Mouse (Mus musculus) large intestine, adult 2 months (tissue): Measurements from ENCODE around the gene Rilp. TPM values are rescaled to one million over a fixed set of nuclear protein-coding genes. Genes with fewer than 3 reads are reported as not detected.
"Not testable (repeated sequence)": the region's sequence is repeated elsewhere in the genome, so short reads cannot be mapped to it uniquely, and the experiment has no call there.

Experiments used
- DNase-seq: peaks from one replicate; pipeline ENCODE4 v3.0.0-alpha.2; 2012; ENCODE audit warnings: low read depth, low spot score
- WGBS: fragments of 180-500 bp; shearing (Covaris S2); methylation state at CpG from one replicate; pipeline ENCODE4 v1.1.7; 2018; 5-methylcytosine and 5-hydroxymethylcytosine counted together
- polyA plus RNA-seq: library from polyadenylated mRNA; depleted of rRNA; stranded (reverse); fragments of >200 nt; gene quantifications from 2 replicates; pipeline ENCODE4 v1.2.3, GENCODE M21; 2012; rRNA removed

Gene Rilp
- polyA plus RNA-seq, 1 experiment = 8.9 TPM

GRCm38 (mm10) chr11:75550200-75550946 is 40.5 kb downstream of the Rilp start:
- no peak for DNase-seq
- WGBS = 55% methylated on average over 12 of the region's 12 CpGs

- no peak for DNase-seq
- WGBS = 82% methylated on average over 5 of the region's 5 CpGs
These were observed 41.4 kb downstream of the Rilp start for GRCm38 (mm10) chr11:75551321-75551720.

- 55% methylated on average over 9 of the region's 9 CpGs for WGBS
These were observed 42.1 kb downstream of the Rilp start for GRCm38 (mm10) chr11:75551961-75552441.

GRCm38 (mm10) chr11:75552906-75553482 is 43.1 kb downstream of the Rilp start:
- WGBS = 61% methylated on average over 7 of the region's 7 CpGs
- no peak for DNase-seq

More at GRCm38 (mm10) chr11:75551961-75552441, 42.1 kb downstream of the Rilp start:
- DNase-seq = no peak

- 94% methylated on average over 6 of the region's 6 CpGs for WGBS
- not testable (repeated sequence) for DNase-seq
These were observed 46.1 kb downstream of the Rilp start for GRCm38 (mm10) chr11:75556006-75556405.

- DNase-seq = no peak
- WGBS = 96% methylated on average over 6 of the region's 6 CpGs
These were observed 47.2 kb downstream of the Rilp start for GRCm38 (mm10) chr11:75557142-75557541.

GRCm38 (mm10) chr11:75558101-75558500 is 48.2 kb downstream of the Rilp start:
- DNase-seq = no peak
- WGBS = 89% methylated on average over 1 of the region's 1 CpGs

GRCm38 (mm10) chr11:75559870-75560504 is 50.1 kb downstream of the Rilp start:
- WGBS = 77% methylated on average over 8 of the region's 8 CpGs
- no peak for DNase-seq

GRCm38 (mm10) chr11:75560530-75561409 is 50.9 kb downstream of the Rilp start:
- DNase-seq = peak; percentile 74
- 28% methylated on average over 14 of the region's 14 CpGs for WGBS

- no peak for DNase-seq
- 73% methylated on average over 5 of the region's 5 CpGs for WGBS
These were observed 51.5 kb downstream of the Rilp start for GRCm38 (mm10) chr11:75561410-75561791.

Other genes starting within 250 kb of the Rilp start
- gene Rpa1, start 161.8 kb upstream of the Rilp start, polyA plus RNA-seq = 16.4 and 18.6 TPM in 2 replicates
- gene Smyd4, start 161.7 kb upstream of the Rilp start, polyA plus RNA-seq = 1.6 and 2.4 TPM in 2 replicates
- gene Serpinf1, start 87.4 kb upstream of the Rilp start, polyA plus RNA-seq = 12.0 and 12.7 TPM in 2 replicates
- 2.8 and 3.8 TPM in 2 replicates for gene Serpinf2, start 70.5 kb upstream of the Rilp start, polyA plus RNA-seq
- 9.4 and 10.8 TPM in 2 replicates for gene Wdr81, start 55.4 kb upstream of the Rilp start, polyA plus RNA-seq
- 20.6 and 48.3 TPM in 2 replicates for gene Tlcd2, start 48.4 kb upstream of the Rilp start, polyA plus RNA-seq
- 51.2 and 77.9 TPM in 2 replicates for gene Prpf8, start 23.3 kb upstream of the Rilp start, polyA plus RNA-seq
- gene Scarf1, start 3.4 kb downstream of the Rilp start, polyA plus RNA-seq = 3.8 and 5.9 TPM in 2 replicates
- gene Slc43a2, start 21.6 kb downstream of the Rilp start, polyA plus RNA-seq = 122 and 330 TPM in 2 replicates
- 168 and 190 TPM in 2 replicates for gene Pitpna, start 78.0 kb downstream of the Rilp start, polyA plus RNA-seq
- gene Inpp5k, start 120.9 kb downstream of the Rilp start, polyA plus RNA-seq = 28.0 and 39.4 TPM in 2 replicates
- 37.4 and 47.2 TPM in 2 replicates for gene Myo1c, start 140.4 kb downstream of the Rilp start, polyA plus RNA-seq
- gene Crk, start 169.2 kb downstream of the Rilp start, polyA plus RNA-seq = 30.5 and 39.8 TPM in 2 replicates
- 162 and 172 TPM in 2 replicates for gene Ywhae, start 222.8 kb downstream of the Rilp start, polyA plus RNA-seq